Mouse (Mus musculus) frontal cortex, adult 2 months (tissue): ENCODE results near the gene Skap2. TPM values are rescaled to one million over a fixed set of nuclear protein-coding genes. Genes with fewer than 3 reads are reported as not detected.

ENCODE experiments used
- DNase-seq, 2 experiments: peaks; one replicate each; pipeline ENCODE4 v3.0.0; 2022; ENCODE audit warnings: low spot score in 1 of 2; ENCODE audit errors: extremely low spot score in 1 of 2
- polyA plus RNA-seq: library from polyadenylated mRNA; depleted of rRNA; stranded (reverse); fragments of >200 nt; gene quantifications from 2 replicates; pipeline ENCODE4 v1.2.3, GENCODE M21; 2012; rRNA removed

Skap2 gene
- polyA plus RNA-seq, 1 experiment: 12.8 TPM

DNA sequence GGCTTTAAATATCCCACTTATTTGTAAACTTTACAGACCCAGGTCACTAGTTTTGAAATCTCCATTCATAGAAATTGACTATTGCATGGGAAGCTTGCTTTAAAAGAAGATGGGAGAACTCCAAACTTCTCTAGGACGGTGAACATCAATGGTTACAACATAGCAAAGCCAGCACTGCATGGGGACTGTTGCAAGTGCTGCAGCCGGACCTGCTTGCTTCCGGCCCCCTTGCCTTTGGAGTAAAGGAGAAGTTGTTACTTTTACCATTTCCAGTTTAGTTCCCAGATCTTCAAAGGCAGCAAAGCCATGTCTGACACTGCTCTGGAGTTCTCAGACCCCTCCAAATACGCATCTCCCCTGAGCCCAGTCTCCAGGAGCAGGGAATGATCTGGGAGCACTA, 159.7 kb downstream of the Skap2 start:
- DNase-seq: no peak

- no peak for DNase-seq
These were observed 160.8 kb downstream of the Skap2 start for GRCm38 (mm10) chr6:51851544-51851943.

- DNase-seq: no peak
These were observed 162.1 kb downstream of the Skap2 start for GRCm38 (mm10) chr6:51850030-51850817.

DNA sequence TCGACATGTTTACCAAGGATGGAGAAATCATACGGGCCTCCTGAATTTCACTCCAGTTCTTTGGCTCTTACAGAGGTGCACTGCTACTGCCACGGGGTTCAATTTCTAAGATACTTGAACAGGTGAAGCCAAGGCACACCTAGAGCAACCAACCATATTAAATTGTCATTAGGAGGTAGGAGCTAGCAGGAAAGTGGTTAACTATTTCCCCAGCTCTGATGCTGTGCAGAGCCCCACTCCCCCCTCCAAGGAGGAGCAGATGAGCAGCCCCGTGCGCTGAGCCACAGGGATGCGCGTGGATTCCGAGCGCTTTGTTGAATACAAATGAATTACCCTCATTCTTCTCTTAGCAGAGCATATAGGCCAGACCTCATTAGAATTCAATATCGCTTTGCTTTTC, 162.8 kb downstream of the Skap2 start:
- DNase-seq: peak in 1 of 2 experiments; percentile 34

DNA sequence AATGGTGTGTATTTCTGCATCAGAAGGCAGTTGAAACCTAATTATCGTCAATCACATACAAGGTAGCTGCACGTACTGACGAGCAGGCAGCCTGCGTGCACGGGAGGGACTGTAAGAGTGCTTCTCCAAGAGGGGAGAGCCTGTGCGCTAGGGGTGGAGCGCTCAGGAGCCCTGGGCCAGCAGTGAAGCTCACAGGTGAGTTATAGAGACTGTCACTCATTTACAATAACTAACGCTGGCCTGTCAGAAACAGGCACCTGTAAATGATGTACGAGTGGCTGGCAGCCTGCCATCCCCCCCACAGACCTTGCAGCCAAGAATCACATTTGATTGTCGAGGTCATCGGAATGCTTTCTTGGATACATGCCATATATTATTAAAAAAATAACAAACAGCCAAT, 168.2 kb downstream of the Skap2 start:
- DNase-seq: no peak

DNA sequence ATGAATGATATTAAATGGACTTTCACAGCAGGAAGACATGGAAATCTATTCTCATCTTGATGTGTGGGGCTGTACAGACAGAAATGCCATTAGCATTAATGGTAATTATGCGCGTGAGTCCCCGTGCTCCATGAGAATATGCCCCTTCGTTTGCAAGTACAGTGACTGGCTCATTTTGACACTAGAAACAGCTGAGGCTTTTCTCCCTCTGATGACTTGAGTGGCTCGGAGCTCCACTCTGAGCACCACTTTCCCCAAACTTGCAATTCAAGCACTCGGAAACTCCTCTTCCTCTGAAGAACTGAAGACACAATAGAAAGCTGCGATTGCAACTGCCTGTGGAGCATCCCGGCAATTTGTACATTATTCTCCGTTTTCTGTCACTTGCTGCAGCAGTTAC, 169.3 kb downstream of the Skap2 start:
- DNase-seq: no peak

DNA sequence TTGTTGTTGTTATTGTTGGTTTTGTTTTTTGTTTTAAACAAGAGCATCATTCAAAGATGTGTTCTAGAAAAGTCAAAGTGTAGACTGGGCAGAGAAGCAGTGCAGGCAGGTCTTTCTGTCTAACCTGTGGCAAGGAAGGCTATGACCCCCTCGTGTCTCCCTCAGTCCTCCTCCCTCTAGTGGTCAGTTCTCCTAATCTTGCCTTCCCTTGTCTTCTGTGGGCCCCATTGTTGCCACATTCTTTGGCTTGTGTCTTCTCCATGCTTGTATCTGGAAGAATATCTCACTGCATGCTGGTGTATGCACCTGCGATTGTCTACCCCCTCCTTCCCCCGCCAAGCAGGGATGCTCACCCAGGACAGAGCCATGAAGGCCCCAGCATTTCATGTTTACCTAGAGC, 174.2 kb downstream of the Skap2 start:
- DNase-seq: no peak

- no peak for DNase-seq
These were observed 179.0 kb downstream of the Skap2 start for GRCm38 (mm10) chr6:51833362-51833761.

DNA sequence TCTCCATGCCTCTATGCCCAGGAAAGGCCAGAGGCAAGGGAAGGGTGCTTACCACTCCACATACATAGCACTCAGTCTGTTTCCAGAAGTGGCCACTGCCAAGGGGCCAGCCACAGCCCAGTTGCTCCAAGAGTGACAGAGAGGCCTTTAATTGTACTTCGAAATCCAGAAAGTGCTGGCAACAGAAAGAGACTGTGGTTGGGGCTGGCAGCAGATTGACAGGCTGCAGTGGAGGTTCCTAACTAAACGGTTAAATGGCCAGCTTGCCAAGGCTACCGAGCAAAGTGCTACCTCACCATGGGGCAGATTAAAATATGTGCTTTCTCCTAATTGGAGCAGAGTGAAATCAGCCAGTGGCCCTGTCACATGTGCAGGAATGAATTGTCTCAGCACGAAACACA, 186.7 kb downstream of the Skap2 start:
- no peak for DNase-seq

DNA sequence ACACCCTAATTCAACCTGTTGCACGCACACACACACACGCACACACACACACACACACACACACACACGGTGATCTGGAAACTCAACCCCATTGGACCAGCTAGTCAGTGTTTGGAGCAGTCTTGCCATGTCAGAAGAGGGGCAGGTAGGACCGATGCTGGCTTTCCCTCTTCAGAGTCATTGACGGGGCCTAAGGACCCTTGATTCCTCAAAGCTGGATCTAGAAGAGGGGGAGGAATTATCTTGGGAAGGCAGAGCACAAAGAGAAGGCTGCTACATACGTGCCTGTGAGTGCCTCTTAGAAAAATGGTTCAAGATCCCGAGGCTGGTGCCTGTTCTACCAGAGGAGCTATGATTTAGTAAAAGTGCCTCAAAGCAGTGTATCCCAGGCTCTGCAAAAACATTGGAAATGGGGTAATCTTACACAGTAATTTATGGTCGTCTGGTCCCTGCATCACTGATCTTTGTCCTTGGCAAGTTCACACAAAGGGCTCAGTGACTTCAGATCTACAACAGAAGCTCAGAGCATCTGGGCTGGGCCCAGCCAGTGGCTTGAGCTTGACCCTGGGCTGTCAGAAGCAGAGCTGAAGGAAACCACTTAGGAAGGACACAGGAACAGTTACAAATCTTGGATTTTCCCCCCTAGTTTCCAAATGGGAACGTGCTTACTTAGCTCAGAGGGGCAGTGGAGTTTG, 188.1 kb downstream of the Skap2 start:
- DNase-seq: no peak

DNA sequence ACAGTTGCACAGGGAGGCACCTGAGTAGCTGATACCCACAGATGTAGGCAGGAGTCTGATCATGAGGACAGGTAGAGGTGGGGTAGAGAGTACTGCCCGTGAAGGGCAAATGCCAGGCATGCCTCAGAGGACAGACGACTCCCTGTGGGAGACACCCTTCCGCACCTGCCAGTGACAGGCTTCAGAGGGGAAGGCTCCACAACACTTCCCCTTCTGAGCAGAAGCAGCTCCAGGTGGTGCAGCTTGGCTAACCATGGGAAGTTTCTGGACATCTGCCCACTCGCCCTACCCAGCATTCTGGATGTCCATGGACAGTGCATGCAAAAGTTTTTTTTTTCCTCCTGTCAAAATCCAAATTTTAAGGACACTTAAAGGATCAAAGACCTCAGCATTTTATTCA, 190.3 kb downstream of the Skap2 start:
- DNase-seq: no peak

DNA sequence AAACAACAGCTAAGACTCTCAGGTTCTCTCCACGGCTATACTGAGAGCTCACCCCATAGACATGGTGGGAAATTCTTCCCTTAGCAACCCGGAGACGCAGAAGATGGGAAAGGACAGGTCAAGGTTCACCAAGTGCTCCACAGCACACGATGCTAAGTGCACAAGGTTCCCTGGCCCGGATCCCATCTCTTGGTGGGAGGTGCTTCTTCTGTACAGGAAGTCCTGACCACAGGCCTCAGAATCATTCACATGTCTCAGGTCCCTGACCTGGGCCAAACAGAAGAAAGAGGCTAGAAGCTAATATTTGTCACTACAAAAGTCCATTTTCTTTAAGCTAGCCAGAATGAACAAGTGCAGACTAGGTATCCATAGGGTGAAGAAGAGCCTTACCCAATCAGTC, 191.5 kb downstream of the Skap2 start:
- no peak for DNase-seq

DNA sequence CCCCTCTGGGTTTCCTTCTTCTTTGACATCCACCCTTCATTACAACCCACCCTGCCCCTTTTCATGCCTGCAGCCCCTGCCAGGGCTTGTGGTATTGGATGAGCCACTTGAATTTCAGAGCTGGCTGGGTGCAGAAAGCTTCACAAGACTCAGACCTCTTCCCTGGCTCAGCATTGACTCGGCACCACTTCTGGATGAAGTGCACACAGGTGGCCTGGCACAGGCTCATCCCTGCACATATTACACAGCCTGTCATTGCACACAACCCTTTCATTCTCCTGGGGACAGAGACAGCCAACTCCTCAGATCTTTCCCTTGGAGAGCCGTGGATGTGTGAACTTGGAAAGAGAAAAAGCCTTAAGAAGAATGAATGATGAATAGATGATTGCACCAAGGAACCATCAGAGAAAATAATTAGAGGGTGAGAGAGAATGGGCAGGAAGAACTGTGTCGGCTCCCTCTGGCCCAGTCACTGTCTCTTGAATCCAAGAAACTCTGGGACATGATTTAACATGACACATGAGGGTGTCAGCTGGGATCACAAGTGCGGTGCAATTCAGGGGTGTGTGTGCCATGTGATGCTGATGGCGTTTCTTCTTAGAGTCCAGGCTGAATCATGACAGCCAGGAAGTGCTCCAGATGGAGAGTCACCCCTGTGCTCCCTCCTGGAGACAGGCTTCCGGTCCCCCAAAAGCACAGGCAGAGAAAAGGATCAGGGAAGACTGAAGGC, 195.3 kb downstream of the Skap2 start:
- no peak for DNase-seq

DNA sequence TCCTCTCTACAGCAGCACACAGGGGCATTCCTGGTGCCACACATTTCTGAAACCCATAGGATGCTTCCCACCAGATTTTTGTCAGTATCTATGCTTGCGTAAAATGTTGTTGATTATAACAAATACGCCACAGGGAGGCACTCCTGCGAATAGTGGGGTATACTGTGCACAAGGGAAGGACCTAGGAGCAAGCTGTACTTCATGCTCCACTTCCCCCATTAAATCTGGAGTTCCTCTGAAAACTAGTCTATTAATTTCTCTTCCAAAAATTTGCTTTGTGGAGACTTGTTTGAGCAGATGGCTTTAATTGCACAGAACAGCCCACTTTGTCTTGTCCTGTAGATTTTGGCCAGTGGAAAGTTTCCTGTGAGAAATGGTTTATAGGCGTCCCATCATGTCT, 201.4 kb downstream of the Skap2 start:
- no peak for DNase-seq

GRCm38 (mm10) chr6:51809164-51809824, 203.1 kb downstream of the Skap2 start:
- no peak for DNase-seq

DNA sequence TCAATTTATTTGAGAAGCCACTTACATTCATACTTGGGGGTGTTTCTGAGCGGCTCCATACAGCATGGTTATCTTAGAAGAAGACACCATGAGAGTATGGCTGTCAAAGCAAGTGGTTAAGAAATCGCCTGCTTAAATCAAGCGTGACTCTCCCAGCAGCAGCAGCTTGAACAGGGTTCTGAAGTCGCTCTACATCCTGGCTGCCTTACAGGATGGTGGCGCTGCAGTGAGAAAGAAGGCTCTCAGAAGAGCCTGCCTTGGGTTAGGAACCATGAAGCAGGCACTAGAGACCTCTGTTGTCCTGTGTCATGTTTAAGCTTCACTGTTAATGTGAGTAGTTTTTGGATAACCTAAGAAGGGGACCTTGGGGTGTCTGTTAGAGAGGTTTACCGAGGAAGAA, 204.3 kb downstream of the Skap2 start:
- DNase-seq: no peak

Other genes starting within 250 kb of the Skap2 start
- 0.04 TPM in 1 of 2 replicates, not detected in the other for gene Hoxa1, start 145.8 kb upstream of the Skap2 start, polyA plus RNA-seq
- not detected in 2 replicates for gene Hoxa2, start 152.3 kb upstream of the Skap2 start, polyA plus RNA-seq
- not detected in 2 replicates for gene 5730596B20Rik, start 164.9 kb upstream of the Skap2 start, polyA plus RNA-seq
- 0.06 TPM in 1 of 2 replicates, not detected in the other for gene Hoxa4, start 179.2 kb upstream of the Skap2 start, polyA plus RNA-seq
- gene Hoxa5, start 192.0 kb upstream of the Skap2 start, polyA plus RNA-seq: 0.11 TPM in 1 of 2 replicates, not detected in the other
- gene Hoxa6, start 196.2 kb upstream of the Skap2 start, polyA plus RNA-seq: not detected in 2 replicates
- not detected in 2 replicates for gene Hoxa3, start 200.8 kb upstream of the Skap2 start, polyA plus RNA-seq
- not detected in 2 replicates for gene Gm28308, start 200.8 kb upstream of the Skap2 start, polyA plus RNA-seq
- gene Hoxa7, start 209.3 kb upstream of the Skap2 start, polyA plus RNA-seq: 0.17 TPM in 1 of 2 replicates, not detected in the other
- gene Hoxa9, start 218.5 kb upstream of the Skap2 start, polyA plus RNA-seq: not detected in 2 replicates
- 0.27 TPM in 1 of 2 replicates, not detected in the other for gene Hoxa10, start 228.3 kb upstream of the Skap2 start, polyA plus RNA-seq
- 0.04 and 0.21 TPM in 2 replicates for gene Hoxa11, start 233.3 kb upstream of the Skap2 start, polyA plus RNA-seq
- gene Hoxa13, start 248.3 kb upstream of the Skap2 start, polyA plus RNA-seq: not detected in 2 replicates